Mouse (Mus musculus) layer of hippocampus, postnatal 14 days (tissue): ENCODE data around the gene Samd13. TPM values are rescaled to one million over a fixed set of nuclear protein-coding genes. Genes with fewer than 3 reads are reported as not detected.

Experiments
- DNase-seq, 2 experiments: peaks; one replicate each; pipeline ENCODE4 v3.0.0; 2021 to 2022; ENCODE audit warnings: low spot score in 2 of 2, mixed read lengths in 1 of 2
- total RNA-seq, 2 experiments: library from RNA; stranded (reverse); gene quantifications; 2 replicates each; pipeline ENCODE4 v1.2.3; 2021

The Samd13 gene
- total RNA-seq, 2 experiments from 2014 or later: not detected

GRCm38 (mm10) chr3:146616533-146617283 lies 68.7 kb downstream of the Samd13 start:
- DNase-seq: no peak

GRCm38 (mm10) chr3:146615496-146615895 lies 69.9 kb downstream of the Samd13 start, which contains the start of gene Dnase2b:
Dnase2b (minus strand) TSS chr3:146615596.
- no peak for DNase-seq

GRCm38 (mm10) chr3:146611821-146612220 lies 73.6 kb downstream of the Samd13 start:
- no peak for DNase-seq

- DNase-seq: no peak
These were observed 74.1 kb downstream of the Samd13 start for GRCm38 (mm10) chr3:146611261-146611660.

- DNase-seq: no peak
These were observed 75.1 kb downstream of the Samd13 start for GRCm38 (mm10) chr3:146610322-146610721.

GRCm38 (mm10) chr3:146607368-146607767 lies 78.0 kb downstream of the Samd13 start:
- peak in 1 of 2 experiments; percentile 37 for DNase-seq

- DNase-seq: no peak
These were observed 80.7 kb downstream of the Samd13 start for GRCm38 (mm10) chr3:146604647-146605046.

- no peak for DNase-seq
These were observed 82.9 kb downstream of the Samd13 start for GRCm38 (mm10) chr3:146602531-146602930.

GRCm38 (mm10) chr3:146601205-146601604 lies 84.2 kb downstream of the Samd13 start:
- no peak for DNase-seq

GRCm38 (mm10) chr3:146599198-146599900 lies 86.0 kb downstream of the Samd13 start:
- DNase-seq: no peak

- DNase-seq: peak in 1 of 2 experiments; percentile 51
These were observed 87.0 kb downstream of the Samd13 start for GRCm38 (mm10) chr3:146598411-146598810.

GRCm38 (mm10) chr3:146596864-146597263 lies 88.5 kb downstream of the Samd13 start:
- DNase-seq: no peak

GRCm38 (mm10) chr3:146596387-146596786 lies 89.0 kb downstream of the Samd13 start:
- no peak for DNase-seq

GRCm38 (mm10) chr3:146595440-146595839 lies 90.0 kb downstream of the Samd13 start:
- no peak for DNase-seq

Other genes starting within 250 kb of the Samd13 start
- 1 to 10 TPM; 6.6 to 7.4 TPM for gene Ctbs, start 235.8 kb downstream of the Samd13 start, total RNA-seq
- gene Spata1, start 185.8 kb downstream of the Samd13 start, total RNA-seq: 1 to 10 TPM; 2.1 to 3.0 TPM
- gene Gng5, start 185.8 kb downstream of the Samd13 start, total RNA-seq: 10 to 100 TPM; 49.4 to 60.7 TPM
- 10 to 100 TPM; 14.3 to 15.0 TPM for gene Rpf1, start 164.2 kb downstream of the Samd13 start, total RNA-seq
- not detected for gene Uox, start 115.2 kb downstream of the Samd13 start, total RNA-seq
- not detected for gene Dnase2b, start 70.0 kb downstream of the Samd13 start, total RNA-seq
- not detected for gene 4930503B20Rik, start 34.3 kb downstream of the Samd13 start, total RNA-seq
- gene Prkacb, start 127.4 kb upstream of the Samd13 start, total RNA-seq: 100 to 1,000 TPM; 214 to 231 TPM
- 100 to 1,000 TPM; 118 to 131 TPM for gene Ttll7, start 166.8 kb upstream of the Samd13 start, total RNA-seq